Mouse (Mus musculus): ENCODE measurements around the gene Ankle1. TPM values are rescaled to one million over a fixed set of nuclear protein-coding genes. Genes with fewer than 3 reads are reported as not detected.

Ankle1 gene
- polyA plus RNA-seq, 1 experiment from 2014 or later: 38.7 TPM

DNA sequence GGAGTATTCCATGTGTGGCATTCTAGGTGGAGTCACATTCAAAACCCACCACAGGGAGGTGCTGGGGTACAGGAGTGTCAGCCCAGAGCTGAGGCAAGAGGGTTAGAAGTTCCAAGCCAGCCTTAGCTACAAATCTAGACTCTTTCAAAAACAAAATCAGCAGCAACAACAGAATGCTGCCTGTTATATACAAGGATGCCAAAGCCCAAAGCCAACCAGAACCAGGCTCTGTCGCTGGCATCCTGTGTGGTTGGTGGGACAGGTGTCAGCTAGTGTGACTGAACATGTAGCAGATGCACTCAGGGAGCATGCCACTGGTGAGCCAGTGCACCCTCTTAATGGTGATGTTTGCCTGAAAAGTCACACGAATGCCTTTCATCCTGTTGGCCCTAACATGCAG, 5.0 kb upstream of the Ankle1 start:
- ATAC-seq (replicated peaks; ENCODE audit: low FRiP score): no peak
- no peaks in the 10 kb centered on the region; the same call in 1 of the 2 replicates for H3K36me3 ChIP-seq (ENCODE audit: control insufficient read depth, insufficient read depth, low read length)
- H3K9ac ChIP-seq (ENCODE audit: low read length): no peak overlapping the region
- H3K27ac ChIP-seq (ENCODE audit: low read depth, low read length): no peak overlapping the region
- H3K4me2 ChIP-seq (ENCODE audit: low read depth, low read length, severe bottlenecking): no peak overlapping the region
- no peaks in the 10 kb centered on the region for H3K9me3 ChIP-seq (ENCODE audit: control insufficient read depth, low read length)
- H3K4me3 ChIP-seq (ENCODE audit: low read depth, low read length): no peak overlapping the region
- peaks cover 9% of the 10 kb centered on the region for H3K4me1 ChIP-seq (replicated peaks; ENCODE audit: control insufficient read depth, insufficient read depth, low read length)
- no peak for DNase-seq (ENCODE audit: low spot score)
- H3K27me3 ChIP-seq (ENCODE audit: control insufficient read depth, insufficient read depth, low read length): no peaks in the 10 kb centered on the region
- WGBS: 93% methylated on average over 2 of the region's 2 CpGs

DNA sequence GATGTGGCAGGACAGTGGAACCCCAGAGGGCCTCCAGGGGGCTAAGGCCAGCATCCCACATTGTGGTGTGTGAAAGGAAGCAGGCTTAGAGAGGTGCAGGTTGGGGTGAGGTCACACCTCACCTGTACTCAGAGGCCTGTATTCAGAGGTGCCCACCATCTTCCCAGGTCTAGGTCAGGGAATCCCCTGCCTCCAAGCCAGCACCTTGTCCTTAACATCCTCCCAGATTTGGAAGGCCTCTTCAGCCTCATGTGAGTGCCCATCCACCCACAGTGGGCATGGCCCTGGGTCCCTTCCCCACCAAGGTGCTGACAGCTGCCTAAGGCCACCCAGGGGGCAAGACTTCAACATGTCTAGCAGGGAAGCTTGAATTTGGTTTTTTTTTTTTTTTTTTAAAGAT, 4.4 kb upstream of the Ankle1 start:
- ATAC-seq (replicated peaks; ENCODE audit: low FRiP score): no peak
- Histone ChIP-seq H3K27ac (ENCODE audit: low read depth, low read length) (no peak overlapping the region), H3K36me3 (ENCODE audit: control insufficient read depth, insufficient read depth, low read length) (no peaks in the 10 kb centered on the region; the same call in 1 of the 2 replicates), H3K4me2 (ENCODE audit: low read depth, low read length, severe bottlenecking) (no peak overlapping the region), H3K4me3 (ENCODE audit: low read depth, low read length) (no peak overlapping the region), H3K27me3 (ENCODE audit: control insufficient read depth, insufficient read depth, low read length) (no peaks in the 10 kb centered on the region), H3K4me1 (replicated peaks; ENCODE audit: control insufficient read depth, insufficient read depth, low read length) (peaks cover 9% of the 10 kb centered on the region), H3K9me3 (ENCODE audit: control insufficient read depth, low read length) (no peaks in the 10 kb centered on the region), H3K9ac (ENCODE audit: low read length) (no peak overlapping the region)
- DNase-seq (ENCODE audit: low spot score): no peak

DNA sequence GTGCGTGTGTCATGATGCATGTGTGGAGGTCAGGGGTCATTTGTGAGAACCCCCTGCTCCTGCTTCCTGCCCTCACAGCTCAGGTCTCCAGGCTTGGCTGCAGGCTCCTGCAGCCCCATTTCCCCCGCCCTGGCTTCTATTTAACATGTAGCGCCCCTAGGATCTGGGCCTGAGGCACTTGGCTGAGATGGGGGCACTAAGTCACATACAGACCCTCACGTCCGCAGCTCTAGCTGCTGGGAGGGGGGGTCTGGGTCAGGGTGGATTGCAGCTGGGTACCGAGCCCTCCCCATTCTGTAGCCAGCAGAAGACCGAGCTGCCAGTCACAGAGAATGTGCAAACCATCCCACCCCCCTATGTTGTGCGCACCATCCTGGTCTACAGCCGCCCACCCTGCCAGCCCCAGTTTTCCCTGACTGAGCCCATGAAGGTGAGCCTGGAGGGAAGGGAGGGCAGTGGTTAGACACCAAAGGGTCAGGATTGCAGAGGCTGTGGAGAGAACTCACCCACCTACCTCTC, 3.3 kb upstream of the Ankle1 start:
- no peaks in the 10 kb centered on the region; the same call in 1 of the 2 replicates for H3K36me3 ChIP-seq (ENCODE audit: control insufficient read depth, insufficient read depth, low read length)
- no peaks in the 10 kb centered on the region for H3K27me3 ChIP-seq (ENCODE audit: control insufficient read depth, insufficient read depth, low read length)
- H3K4me1 ChIP-seq (replicated peaks; ENCODE audit: control insufficient read depth, insufficient read depth, low read length): peaks cover 8% of the 10 kb centered on the region
- no peaks in the 10 kb centered on the region for H3K9me3 ChIP-seq (ENCODE audit: control insufficient read depth, low read length)
- no peak overlapping the region for H3K4me2 ChIP-seq (ENCODE audit: low read depth, low read length, severe bottlenecking)
- DNase-seq (ENCODE audit: low spot score): no peak
- no peak for ATAC-seq (replicated peaks; ENCODE audit: low FRiP score)
- H3K27ac ChIP-seq (ENCODE audit: low read depth, low read length): no peak overlapping the region
- 88% methylated on average over 9 of the region's 9 CpGs for WGBS
- H3K4me3 ChIP-seq (ENCODE audit: low read depth, low read length): no peak overlapping the region
- H3K9ac ChIP-seq (ENCODE audit: low read length): no peak overlapping the region

DNA sequence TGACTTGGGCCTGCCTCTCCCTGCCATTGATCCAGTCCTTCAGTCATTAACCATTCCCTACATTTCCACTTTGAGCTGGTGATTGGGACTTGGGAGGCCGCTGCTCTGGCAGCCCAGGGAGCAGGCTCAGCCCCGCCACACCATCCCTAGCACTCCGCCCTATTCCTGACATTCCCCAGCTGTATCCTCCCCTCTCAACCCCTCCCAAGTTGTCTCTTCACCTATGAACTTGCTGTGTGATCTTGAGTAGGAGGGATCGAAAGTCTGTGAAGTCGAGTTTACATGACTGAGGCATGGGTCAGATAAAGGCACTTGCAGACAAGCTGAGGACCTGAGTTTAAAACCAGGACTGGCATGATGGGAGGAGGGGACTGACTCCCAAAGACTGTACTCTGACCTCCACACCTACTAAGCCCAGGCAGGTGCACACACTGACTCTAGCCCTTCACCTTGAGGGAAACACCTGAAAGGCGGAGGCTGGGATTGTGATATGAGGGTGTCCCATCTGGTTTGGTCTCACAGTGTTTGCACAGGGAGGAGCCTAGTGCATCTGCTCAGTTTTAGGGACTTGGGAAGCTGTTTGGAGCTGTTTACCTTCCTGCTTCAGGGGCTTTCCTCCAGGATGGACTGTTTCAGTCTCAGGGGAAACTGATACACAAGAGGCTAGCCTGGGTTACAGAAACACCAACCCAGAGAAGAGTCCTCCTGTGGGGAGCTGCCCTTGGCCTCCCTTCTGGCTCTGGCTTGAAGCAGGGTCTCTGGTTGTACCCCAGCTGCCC, 2.5 kb upstream of the Ankle1 start:
- no peaks in the 10 kb centered on the region; the same call in 1 of the 2 replicates for H3K36me3 ChIP-seq (ENCODE audit: control insufficient read depth, insufficient read depth, low read length)
- no peak for ATAC-seq (replicated peaks; ENCODE audit: low FRiP score)

DNA sequence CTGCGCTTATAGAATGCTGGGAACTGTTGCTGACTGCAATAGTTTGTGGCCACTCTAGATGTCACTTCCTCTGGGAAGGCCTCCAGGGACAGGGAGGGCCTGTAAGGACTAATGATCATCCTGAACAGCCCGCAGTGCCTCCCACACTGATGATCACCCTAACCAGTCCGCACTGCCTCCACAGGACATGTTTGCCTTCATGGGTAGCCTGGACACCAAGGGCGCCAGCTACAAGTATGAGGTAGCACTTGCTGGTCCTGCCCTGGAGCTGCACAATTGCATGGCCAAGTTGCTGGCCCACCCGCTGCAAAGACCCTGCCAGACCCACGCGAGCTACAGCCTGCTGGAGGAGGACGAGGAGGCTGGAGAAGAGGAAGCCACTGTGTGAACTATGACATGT, 1.8 kb upstream of the Ankle1 start:
- Histone ChIP-seq H3K27ac (ENCODE audit: low read depth, low read length) (no peak overlapping the region), H3K4me2 (ENCODE audit: low read depth, low read length, severe bottlenecking) (no peak overlapping the region), H3K4me3 (ENCODE audit: low read depth, low read length) (no peak overlapping the region), H3K27me3 (ENCODE audit: control insufficient read depth, insufficient read depth, low read length) (no peaks in the 10 kb centered on the region), H3K4me1 (replicated peaks; ENCODE audit: control insufficient read depth, insufficient read depth, low read length) (peaks cover 6% of the 10 kb centered on the region; the same call in 1 of the 2 replicates), H3K36me3 (ENCODE audit: control insufficient read depth, insufficient read depth, low read length) (peaks cover 4% of the 10 kb centered on the region; the same call in 1 of the 2 replicates), H3K9ac (ENCODE audit: low read length) (no peak overlapping the region), H3K9me3 (ENCODE audit: control insufficient read depth, low read length) (no peaks in the 10 kb centered on the region)
- 92% methylated on average over 8 of the region's 8 CpGs for WGBS
- no peak for ATAC-seq (replicated peaks; ENCODE audit: low FRiP score)
- DNase-seq (ENCODE audit: low spot score): no peak

More for the DNA sequence above, 2.5 kb upstream of the Ankle1 start:
- WGBS: 87% methylated on average over 6 of the region's 6 CpGs
- Histone ChIP-seq H3K27me3 (ENCODE audit: control insufficient read depth, insufficient read depth, low read length) (no peaks in the 10 kb centered on the region), H3K4me2 (ENCODE audit: low read depth, low read length, severe bottlenecking) (no peak overlapping the region), H3K27ac (ENCODE audit: low read depth, low read length) (no peak overlapping the region), H3K9ac (ENCODE audit: low read length) (no peak overlapping the region), H3K4me1 (replicated peaks; ENCODE audit: control insufficient read depth, insufficient read depth, low read length) (peaks cover 6% of the 10 kb centered on the region; the same call in 1 of the 2 replicates), H3K9me3 (ENCODE audit: control insufficient read depth, low read length) (no peaks in the 10 kb centered on the region), H3K4me3 (ENCODE audit: low read depth, low read length) (no peak overlapping the region)
- no peak for DNase-seq (ENCODE audit: low spot score)

DNA sequence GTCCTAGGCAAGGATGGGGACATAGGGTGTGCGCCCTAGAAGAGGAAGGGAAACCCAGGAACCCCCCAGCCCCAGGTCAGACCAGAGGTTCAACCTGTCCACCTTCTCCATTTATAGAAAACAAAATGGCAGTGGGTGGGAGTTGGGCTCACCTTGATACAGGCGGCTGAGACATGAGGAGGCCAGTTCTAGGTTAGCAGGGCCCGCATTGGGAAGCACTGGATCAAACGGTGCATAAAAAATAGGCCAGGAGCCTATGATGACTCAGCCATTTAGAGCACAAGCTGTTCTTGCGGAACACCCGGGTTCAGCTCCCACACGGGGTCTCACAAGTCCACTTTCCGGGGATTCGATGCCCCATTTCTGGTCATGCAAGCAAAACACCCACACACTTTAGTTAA, 859 bp upstream of the Ankle1 start:
- H3K9ac ChIP-seq (ENCODE audit: low read length): no peak overlapping the region
- peaks cover 6% of the 10 kb centered on the region; the same call in 1 of the 2 replicates for H3K4me1 ChIP-seq (replicated peaks; ENCODE audit: control insufficient read depth, insufficient read depth, low read length)
- H3K27ac ChIP-seq (ENCODE audit: low read depth, low read length): no peak overlapping the region
- H3K4me2 ChIP-seq (ENCODE audit: low read depth, low read length, severe bottlenecking): peak overlapping the region; percentile 88; the same call in 1 of the 2 replicates
- no peak overlapping the region for H3K4me3 ChIP-seq (ENCODE audit: low read depth, low read length)
- no peaks in the 10 kb centered on the region for H3K27me3 ChIP-seq (ENCODE audit: control insufficient read depth, insufficient read depth, low read length)
- H3K9me3 ChIP-seq (ENCODE audit: control insufficient read depth, low read length): no peaks in the 10 kb centered on the region
- ATAC-seq (replicated peaks; ENCODE audit: low FRiP score) (no peak), DNase-seq (ENCODE audit: low spot score) (no peak)
- WGBS: 88% methylated on average over 9 of the region's 9 CpGs
- peaks cover 6% of the 10 kb centered on the region; the same call in 1 of the 2 replicates for H3K36me3 ChIP-seq (ENCODE audit: control insufficient read depth, insufficient read depth, low read length)

DNA sequence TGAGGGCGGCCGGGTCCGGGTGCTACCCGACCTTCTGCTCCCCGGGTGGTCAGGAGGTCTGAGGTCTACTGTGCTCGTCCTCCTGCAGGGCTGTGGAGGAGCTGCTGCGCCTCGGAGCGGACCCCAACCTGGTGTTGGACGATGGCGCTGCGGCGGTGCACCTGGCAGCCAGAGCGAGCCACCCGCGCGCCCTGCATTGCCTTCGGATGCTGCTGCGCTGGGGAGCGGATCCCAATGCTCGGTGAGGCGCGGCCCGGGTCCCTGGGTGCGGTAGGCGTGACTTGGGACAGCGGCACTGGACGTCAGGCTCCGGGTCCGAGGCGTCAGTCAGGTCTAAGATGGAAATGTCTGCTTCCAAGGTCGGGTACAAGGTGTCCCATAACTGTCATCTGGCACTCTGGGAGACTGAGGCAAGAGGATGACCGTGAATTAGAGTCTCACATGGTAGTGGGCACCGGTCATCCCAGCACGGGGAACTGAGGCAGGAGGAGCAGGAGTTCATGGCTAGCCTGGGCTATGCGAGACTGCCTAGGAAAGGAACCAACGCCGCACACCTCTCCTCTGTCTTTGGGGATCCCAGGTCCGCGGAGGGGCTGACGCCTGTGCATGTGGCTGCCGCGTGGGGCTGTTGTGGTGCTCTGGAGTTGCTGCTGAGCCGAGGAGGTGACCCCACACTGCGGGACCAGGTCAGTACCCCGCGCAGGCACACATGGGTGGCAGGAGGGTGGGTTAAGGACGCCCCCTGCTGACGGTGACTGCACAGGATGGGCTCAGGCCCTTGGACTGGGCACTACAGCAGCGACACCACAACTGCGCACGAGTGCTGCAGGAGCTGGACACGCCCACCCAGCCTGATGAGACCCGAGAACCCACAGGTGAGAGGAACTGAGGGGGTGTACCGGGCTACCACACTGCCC, 547 bp downstream of the Ankle1 start:
- Histone ChIP-seq H3K4me2 (ENCODE audit: low read depth, low read length, severe bottlenecking) (peak overlapping the region; percentile 88), H3K36me3 (ENCODE audit: control insufficient read depth, insufficient read depth, low read length) (peaks cover 6% of the 10 kb centered on the region; the same call in 1 of the 2 replicates), H3K27ac (ENCODE audit: low read depth, low read length) (0 out of 2 replicates have a peak overlapping the region, but pooled peaks have one; percentile 18), H3K9ac (ENCODE audit: low read length) (peak overlapping the region; percentile 83), H3K4me1 (replicated peaks; ENCODE audit: control insufficient read depth, insufficient read depth, low read length) (peaks cover 6% of the 10 kb centered on the region; the same call in 1 of the 2 replicates), H3K9me3 (ENCODE audit: control insufficient read depth, low read length) (no peaks in the 10 kb centered on the region), H3K27me3 (ENCODE audit: control insufficient read depth, insufficient read depth, low read length) (no peaks in the 10 kb centered on the region), H3K4me3 (ENCODE audit: low read depth, low read length) (peak overlapping the region; percentile 79)
- DNase-seq (ENCODE audit: low spot score) (peak; percentile 91), ATAC-seq (replicated peaks; ENCODE audit: low FRiP score) (peak; percentile 87)
- under 1% methylated on average over 54 of the region's 55 CpGs for WGBS

DNA sequence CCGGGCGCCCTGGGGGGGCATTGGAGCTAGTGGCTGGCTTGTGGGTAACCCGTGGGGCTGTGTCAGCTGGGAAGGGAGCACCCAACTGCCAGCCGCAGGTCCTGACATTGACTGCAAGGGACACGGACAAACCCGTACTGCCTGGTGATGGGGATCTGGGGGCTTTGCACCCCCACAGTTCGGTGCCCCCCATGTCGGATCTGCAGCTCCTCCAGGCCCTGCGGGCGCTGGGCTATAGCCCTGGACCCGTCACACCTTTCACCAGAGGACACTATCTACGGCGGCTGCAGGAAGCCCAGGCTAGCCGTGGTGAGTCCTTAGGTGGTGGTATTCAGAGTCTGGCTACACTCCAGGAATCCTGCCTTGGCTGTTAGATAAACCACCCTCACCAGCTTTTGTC, 1.6 kb downstream of the Ankle1 start:
- H3K27ac ChIP-seq (ENCODE audit: low read depth, low read length): no peak overlapping the region
- H3K9me3 ChIP-seq (ENCODE audit: control insufficient read depth, low read length): no peaks in the 10 kb centered on the region
- H3K4me2 ChIP-seq (ENCODE audit: low read depth, low read length, severe bottlenecking): no peak overlapping the region
- H3K9ac ChIP-seq (ENCODE audit: low read length): no peak overlapping the region
- H3K4me3 ChIP-seq (ENCODE audit: low read depth, low read length): no peak overlapping the region
- ATAC-seq (replicated peaks; ENCODE audit: low FRiP score): no peak
- WGBS: 93% methylated on average over 14 of the region's 14 CpGs
- DNase-seq (ENCODE audit: low spot score): no peak
- H3K27me3 ChIP-seq (ENCODE audit: control insufficient read depth, insufficient read depth, low read length): no peaks in the 10 kb centered on the region
- H3K4me1 ChIP-seq (replicated peaks; ENCODE audit: control insufficient read depth, insufficient read depth, low read length): peaks cover 6% of the 10 kb centered on the region; the same call in 1 of the 2 replicates
- H3K36me3 ChIP-seq (ENCODE audit: control insufficient read depth, insufficient read depth, low read length): peaks cover 6% of the 10 kb centered on the region; the same call in 1 of the 2 replicates
